Mouse (Mus musculus) hindbrain, embryonic 13.5 days (tissue): ENCODE results near the gene BC100530. TPM values are rescaled to one million over a fixed set of nuclear protein-coding genes. Genes with fewer than 3 reads are reported as not detected.
"Not testable (repeated sequence)": the region's sequence is repeated elsewhere in the genome, so short reads cannot be mapped to it uniquely, and the experiment has no call there.

Experiments
- ATAC-seq: fragments of 200-750 bp; cut with Nextera tagmentation; 2 replicates; pipeline ENCODE4 v1.8.0; 2017; ENCODE audit warnings: moderate TSS enrichment; ENCODE audit not compliant: low FRiP score
- H3K27ac ChIP-seq: fragments of 300-500 bp; sonication (generic); 2 replicates; pipeline ENCODE4 v1.5.1; 2015; ENCODE audit warnings: inconsistent platforms, mild to moderate bottlenecking, moderate library complexity
- H3K27me3 ChIP-seq: fragments of 300-500 bp; sonication (generic); 2 replicates; pipeline ENCODE4 v1.6.1; 2015; ENCODE audit warnings: mild to moderate bottlenecking, inconsistent platforms
- H3K36me3 ChIP-seq: fragments of 300-500 bp; sonication (generic); 2 replicates; pipeline ENCODE4 v1.6.1; 2015; ENCODE audit warnings: mild to moderate bottlenecking, inconsistent platforms
- H3K4me1 ChIP-seq: fragments of 300-500 bp; sonication (generic); replicated peaks from 2 replicates; pipeline ENCODE4 v1.6.1; 2015; ENCODE audit warnings: inconsistent platforms
- H3K4me2 ChIP-seq: fragments of 300-500 bp; sonication (generic); 2 replicates; pipeline ENCODE4 v1.6.1; 2015; ENCODE audit warnings: inconsistent platforms, mild to moderate bottlenecking, moderate library complexity
- H3K4me3 ChIP-seq: fragments of 300-500 bp; sonication (generic); 2 replicates; pipeline ENCODE4 v1.5.1; 2015; ENCODE audit warnings: mild to moderate bottlenecking, inconsistent platforms
- H3K9ac ChIP-seq: fragments of 300-500 bp; sonication (generic); 2 replicates; pipeline ENCODE4 v1.6.1; 2015; ENCODE audit warnings: mild to moderate bottlenecking, inconsistent platforms
- H3K9me3 ChIP-seq: fragments of 300-500 bp; sonication (generic); 2 replicates; pipeline ENCODE4 v1.6.1; 2016; ENCODE audit warnings: inconsistent platforms
- WGBS: fragments of 180-500 bp; shearing (Covaris S2); methylation state at CpG from one replicate; pipeline ENCODE4 v1.1.7; 2015; 5-methylcytosine and 5-hydroxymethylcytosine counted together
- polyA plus RNA-seq: library from polyadenylated mRNA; unstranded; fragments of >200 nt; fragmentation: Nextera tagmentation; extraction: Ambion mirVana; gene quantifications from 2 replicates; pipeline ENCODE4 v1.2.1, GENCODE M21; 2015

BC100530 gene
- polyA plus RNA-seq, result 1.7 and 3.0 TPM in 2 replicates

GRCm38 (mm10) chr16:36367648-36368047, at the start of gene BC100530:
TSS of gene BC100530 (minus strand) at chr16:36367748.
- ATAC-seq, H3K4me2 ChIP-seq, H3K27ac ChIP-seq, H3K36me3 ChIP-seq, H3K9ac ChIP-seq, H3K4me1 ChIP-seq, H3K27me3 ChIP-seq, H3K9me3 ChIP-seq, H3K4me3 ChIP-seq: not testable (repeated sequence)
- 91% methylated on average over 3 of the region's 3 CpGs for WGBS

GRCm38 (mm10) chr16:36408357-36408756, 40.8 kb upstream of the BC100530 start, which contains the start of gene Stfa2:
TSS of gene Stfa2 (minus strand) at chr16:36408457.
- H3K4me3 ChIP-seq, result no peak within 1 kb of the TSS
- no peak for ATAC-seq
- no peak within 1 kb of the TSS for H3K4me2 ChIP-seq
- H3K4me1 ChIP-seq, result no peaks in the 10 kb centered on the region
- H3K9me3 ChIP-seq, result no peaks in the 10 kb centered on the region
- no peaks in the 10 kb centered on the region for H3K36me3 ChIP-seq
- no peaks in the 10 kb centered on the region for H3K27me3 ChIP-seq
- H3K9ac ChIP-seq, result no peak within 1 kb of the TSS
- no peak within 1 kb of the TSS for H3K27ac ChIP-seq

- no peak overlapping the region for H3K9ac ChIP-seq
- WGBS, result 28% methylated on average over 4 of the region's 4 CpGs
- ATAC-seq, result no peak
Observed at GRCm38 (mm10) chr16:36389060-36389459, 21.5 kb upstream of the BC100530 start.

GRCm38 (mm10) chr16:36337171-36337570, 30.4 kb downstream of the BC100530 start:
- Histone ChIP-seq H3K9ac (no peak overlapping the region), H3K4me2 (no peak overlapping the region), H3K4me3 (no peak overlapping the region), H3K4me1 (no peaks in the 10 kb centered on the region), H3K27ac (no peak overlapping the region), H3K27me3 (no peaks in the 10 kb centered on the region), H3K36me3 (no peaks in the 10 kb centered on the region), H3K9me3 (no peaks in the 10 kb centered on the region)
- WGBS, result 71% methylated on average over 2 of the region's 2 CpGs
- no peak for ATAC-seq

More at GRCm38 (mm10) chr16:36389060-36389459, 21.5 kb upstream of the BC100530 start:
- Histone ChIP-seq H3K36me3 (no peaks in the 10 kb centered on the region), H3K4me1 (no peaks in the 10 kb centered on the region), H3K27ac (no peak overlapping the region), H3K4me3 (no peak overlapping the region), H3K4me2 (no peak overlapping the region), H3K27me3 (no peaks in the 10 kb centered on the region), H3K9me3 (no peaks in the 10 kb centered on the region)

- no peak for ATAC-seq
- H3K4me1 ChIP-seq, result no peaks in the 10 kb centered on the region
- no peaks in the 10 kb centered on the region for H3K27me3 ChIP-seq
- H3K4me3 ChIP-seq, result no peak within 1 kb of the TSS
- no peaks in the 10 kb centered on the region for H3K9me3 ChIP-seq
- no peak within 1 kb of the TSS for H3K4me2 ChIP-seq
- WGBS, result 86% methylated on average over 3 of the region's 3 CpGs
- H3K36me3 ChIP-seq, result no peaks in the 10 kb centered on the region
- no peak within 1 kb of the TSS for H3K27ac ChIP-seq
- H3K9ac ChIP-seq, result no peak within 1 kb of the TSS
Observed at GRCm38 (mm10) chr16:36334232-36334631, 33.3 kb downstream of the BC100530 start, which contains the start of gene BC117090. TSS of gene BC117090 (minus strand) at chr16:36334332.

- no peak overlapping the region for H3K27ac ChIP-seq
- H3K36me3 ChIP-seq, result no peaks in the 10 kb centered on the region
- H3K9me3 ChIP-seq, result no peaks in the 10 kb centered on the region
- no peak overlapping the region for H3K4me2 ChIP-seq
- ATAC-seq, result no peak
- H3K4me3 ChIP-seq, result no peak overlapping the region
- no peaks in the 10 kb centered on the region for H3K27me3 ChIP-seq
- H3K9ac ChIP-seq, result no peak overlapping the region
- no peaks in the 10 kb centered on the region for H3K4me1 ChIP-seq
Observed at GRCm38 (mm10) chr16:36319286-36319685, 48.3 kb downstream of the BC100530 start.

GRCm38 (mm10) chr16:36316111-36316510, 51.4 kb downstream of the BC100530 start:
- not testable (repeated sequence) for H3K4me2 ChIP-seq, H3K27me3 ChIP-seq, H3K9ac ChIP-seq, H3K4me3 ChIP-seq, H3K36me3 ChIP-seq, H3K9me3 ChIP-seq, H3K4me1 ChIP-seq, H3K27ac ChIP-seq, ATAC-seq
- 79% methylated on average over 6 of the region's 6 CpGs for WGBS

Other genes starting within 250 kb of the BC100530 start
- 0.06 TPM in 1 of 2 replicates, not detected in the other for gene Csta1, start 236.5 kb downstream of the BC100530 start, polyA plus RNA-seq
- 0.56 TPM in 1 of 2 replicates, not detected in the other for gene Stfa2l1, start 210.9 kb downstream of the BC100530 start, polyA plus RNA-seq
- gene Gm5483, start 183.5 kb downstream of the BC100530 start, polyA plus RNA-seq, result 1.4 TPM in 1 of 2 replicates, not detected in the other
- not detected in 2 replicates for gene Gm5416, start 157.3 kb downstream of the BC100530 start, polyA plus RNA-seq
- 0.47 TPM in 1 of 2 replicates, not detected in the other for gene 2010005H15Rik, start 146.3 kb downstream of the BC100530 start, polyA plus RNA-seq
- gene Stfa1, start 90.8 kb downstream of the BC100530 start, polyA plus RNA-seq, result 1.9 and 2.4 TPM in 2 replicates
- gene BC117090, start 33.4 kb downstream of the BC100530 start, polyA plus RNA-seq, result not detected in 2 replicates
- gene Stfa2, start 40.7 kb upstream of the BC100530 start, polyA plus RNA-seq, result 0.63 TPM in 1 of 2 replicates, not detected in the other
- not detected in 2 replicates for gene Stfa3, start 87.6 kb upstream of the BC100530 start, polyA plus RNA-seq
- not detected in 2 replicates for gene Casr, start 194.4 kb upstream of the BC100530 start, polyA plus RNA-seq